Mouse (Mus musculus): ENCODE measurements at regions not wholly inside any gene's neighbourhood (a gene's known extent, or its start where the extent isn't known, plus 50 kb on each side); places are given as distances from the start of the nearest gene placed in this dataset.

DNA sequence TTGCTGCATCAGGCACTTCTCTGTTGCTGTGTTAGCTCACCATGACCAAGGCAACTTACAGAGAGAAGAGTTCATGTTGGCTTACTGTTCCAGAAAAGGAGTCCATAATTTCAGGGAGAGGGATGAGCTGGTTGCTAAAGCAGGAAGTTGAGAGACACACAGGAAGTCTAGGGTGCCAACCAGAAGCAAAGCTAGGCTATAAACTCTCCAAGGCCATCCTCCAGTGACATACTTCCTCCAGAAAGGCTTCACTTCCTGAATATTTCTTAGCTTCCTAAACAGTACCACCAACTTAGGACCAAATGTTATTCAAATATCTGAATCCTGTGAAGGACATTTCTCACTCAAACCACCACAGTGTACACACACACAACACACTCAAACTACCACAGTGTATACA is 2010.6 kb downstream of the A830018L16Rik start:
- no peak for DNase-seq

GRCm38 (mm10) chr1:13425601-13426327 is 2011.9 kb downstream of the A830018L16Rik start:
- DNase-seq, result peak; percentile 5

- peak; percentile 72 for DNase-seq
Observed at GRCm38 (mm10) chr1:13426328-13427067, 2012.6 kb downstream of the A830018L16Rik start.

- DNase-seq, result no peak
Observed at GRCm38 (mm10) chr1:13427068-13427434, 2013.1 kb downstream of the A830018L16Rik start.

GRCm38 (mm10) chr1:13427501-13428207 is 2013.7 kb downstream of the A830018L16Rik start:
- DNase-seq, result no peak

- no peak for DNase-seq
Observed at GRCm38 (mm10) chr1:13437747-13438394, 2024.0 kb downstream of the A830018L16Rik start.

DNA sequence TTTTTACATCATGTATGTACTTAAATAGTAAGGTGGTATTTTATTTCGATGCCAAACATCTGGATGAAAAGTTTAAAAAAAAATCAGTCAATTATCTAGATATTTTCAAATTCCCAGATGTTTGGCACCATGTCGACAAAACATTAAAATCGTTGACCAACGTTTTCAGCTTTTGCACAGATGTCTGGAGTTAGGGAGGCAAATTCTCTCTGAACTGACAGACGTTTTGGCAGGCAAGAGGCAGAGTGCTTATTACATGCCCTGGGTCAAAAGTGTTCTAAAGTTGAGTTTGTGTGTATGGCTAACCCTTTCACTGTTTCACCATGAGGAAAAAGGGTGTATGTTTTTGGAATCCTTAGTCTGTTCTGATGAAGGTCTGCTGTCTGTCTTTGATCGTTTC is 2028.5 kb downstream of the A830018L16Rik start:
- DNase-seq, result no peak

GRCm38 (mm10) chr1:13454534-13454933 is 2040.6 kb downstream of the A830018L16Rik start:
- no peak for DNase-seq

GRCm38 (mm10) chr1:13455572-13455971 is 2041.7 kb downstream of the A830018L16Rik start:
- no peak for DNase-seq

DNA sequence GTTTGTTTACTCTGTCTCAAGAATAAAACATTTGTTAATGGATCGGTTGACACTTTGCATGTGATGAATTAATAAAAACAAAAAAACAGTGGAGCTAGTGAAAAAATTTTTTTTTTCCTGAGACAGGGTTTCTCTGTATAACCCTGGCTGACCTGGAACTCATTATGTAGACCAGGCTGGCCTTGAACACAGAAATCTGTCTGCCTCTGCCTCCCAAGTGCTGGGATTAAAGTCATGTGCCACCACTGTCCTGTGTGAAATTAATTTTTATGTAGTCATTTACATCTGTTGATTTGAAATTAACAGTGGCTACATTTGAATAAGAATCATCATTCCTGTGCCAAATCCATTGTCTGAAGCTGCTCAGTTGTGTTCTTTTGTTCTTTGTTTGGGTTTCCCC is 2050.4 kb downstream of the A830018L16Rik start:
- DNase-seq, result no peak

DNA sequence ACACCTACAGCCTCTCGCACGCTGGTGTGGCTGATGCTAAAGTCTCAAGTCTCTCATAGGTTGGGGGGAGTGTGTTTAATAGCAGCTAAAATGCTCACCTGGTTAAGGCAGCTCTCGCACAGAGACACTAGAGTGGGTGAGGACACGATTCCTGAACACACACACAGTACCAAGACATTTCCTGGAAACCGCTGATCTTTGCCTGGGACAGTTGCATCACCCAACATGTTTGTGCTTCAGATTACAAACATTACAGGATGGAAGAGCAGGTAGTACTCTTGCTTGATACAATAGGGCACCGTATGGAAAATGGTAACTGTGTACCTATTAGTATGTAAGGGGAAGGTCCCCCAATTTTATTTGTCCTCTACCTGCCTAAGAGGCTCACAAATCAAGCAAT is 2053.3 kb downstream of the A830018L16Rik start:
- DNase-seq, result no peak

DNA sequence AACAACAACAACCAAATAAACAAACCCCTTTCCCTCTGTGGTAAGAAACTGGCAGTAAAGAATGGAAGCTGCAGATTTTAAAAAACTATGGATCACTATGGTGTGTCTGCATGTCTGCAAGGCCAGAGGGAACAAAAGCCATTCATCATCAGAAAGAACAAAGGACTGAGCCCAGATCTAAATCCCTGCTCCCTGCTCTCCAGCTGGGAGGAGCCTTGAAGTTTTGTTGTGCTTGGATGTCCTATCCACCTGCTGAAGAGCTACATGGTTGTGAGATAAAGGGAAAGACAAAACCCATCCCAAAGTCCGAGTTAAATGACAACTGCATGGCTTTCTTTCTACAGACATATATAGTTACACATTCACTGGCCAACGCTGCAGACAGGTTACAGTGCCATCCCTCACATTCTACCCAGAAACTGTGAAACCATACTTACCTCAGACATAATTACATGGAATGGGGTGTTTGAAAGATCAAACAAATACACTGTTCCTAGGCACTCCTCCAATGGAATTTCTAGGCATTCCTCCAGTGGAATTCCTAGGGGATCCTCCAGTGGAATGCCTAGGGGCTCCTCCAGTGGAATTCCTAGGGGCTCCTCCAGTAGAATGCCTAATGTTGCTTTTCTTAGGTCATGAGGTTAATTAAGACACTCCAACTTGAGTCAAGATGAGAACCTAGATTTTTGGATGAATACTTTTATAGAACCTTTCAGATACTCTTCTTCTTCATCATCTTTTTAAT is 2054.2 kb downstream of the A830018L16Rik start:
- no peak for DNase-seq

GRCm38 (mm10) chr1:13494727-13495404 is 2081.0 kb downstream of the A830018L16Rik start:
- DNase-seq, result peak; percentile 82

DNA sequence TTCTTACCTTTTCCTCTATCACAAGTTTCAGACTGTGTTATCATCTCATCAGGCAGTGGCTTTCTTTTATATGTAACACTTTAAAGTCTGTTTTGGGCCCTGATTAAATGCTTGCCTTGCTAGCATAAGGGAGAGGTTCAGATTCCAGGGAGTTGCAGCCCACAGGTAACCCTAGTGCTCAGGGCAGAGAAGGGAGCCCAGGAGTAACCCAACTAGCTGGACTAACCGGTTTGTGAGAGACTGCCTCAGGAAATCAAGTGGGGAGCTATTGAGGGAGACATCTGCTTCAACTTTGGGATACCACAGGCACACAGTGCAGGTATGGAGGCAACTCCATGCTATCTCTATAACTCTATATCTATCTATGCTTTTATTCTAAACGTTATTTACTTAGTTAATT is 2082.5 kb downstream of the A830018L16Rik start:
- no peak for DNase-seq

- peak; percentile 53 for DNase-seq
Observed at GRCm38 (mm10) chr1:13500456-13500855, 2086.6 kb downstream of the A830018L16Rik start.

DNA sequence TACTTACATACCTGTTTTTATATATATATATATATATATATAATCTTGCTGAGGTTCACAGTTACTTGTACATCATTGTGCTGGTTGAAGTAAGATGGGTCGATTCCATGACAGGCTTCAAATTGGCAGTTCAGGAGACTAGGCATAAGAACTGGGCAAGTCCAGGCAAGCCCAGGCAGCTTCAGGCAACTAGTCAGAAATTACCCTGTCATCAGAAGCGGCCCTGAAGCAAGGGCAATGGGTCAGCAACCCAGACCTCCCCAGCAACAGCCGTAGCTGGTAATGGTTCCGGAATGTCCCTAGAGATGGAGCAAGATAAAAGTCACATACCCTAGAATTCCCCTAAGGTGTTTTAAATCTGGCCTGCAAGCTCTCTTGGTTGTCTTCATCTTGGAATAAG is 2088.0 kb downstream of the A830018L16Rik start:
- DNase-seq, result no peak

- DNase-seq, result no peak
Observed at GRCm38 (mm10) chr1:13513761-13514160, 2099.9 kb downstream of the A830018L16Rik start.

Measured in retina, postnatal 1 day (tissue).